Mouse (Mus musculus): Measurements from ENCODE around the gene Gm20388. TPM values are rescaled to one million over a fixed set of nuclear protein-coding genes. Genes with fewer than 3 reads are reported as not detected.
A peak's percentile ranks its signal among the peaks of the same experiment; 100 is the strongest.

Gene Gm20388
- polyA plus RNA-seq, 1 experiment from 2014 or later = not detected

DNA sequence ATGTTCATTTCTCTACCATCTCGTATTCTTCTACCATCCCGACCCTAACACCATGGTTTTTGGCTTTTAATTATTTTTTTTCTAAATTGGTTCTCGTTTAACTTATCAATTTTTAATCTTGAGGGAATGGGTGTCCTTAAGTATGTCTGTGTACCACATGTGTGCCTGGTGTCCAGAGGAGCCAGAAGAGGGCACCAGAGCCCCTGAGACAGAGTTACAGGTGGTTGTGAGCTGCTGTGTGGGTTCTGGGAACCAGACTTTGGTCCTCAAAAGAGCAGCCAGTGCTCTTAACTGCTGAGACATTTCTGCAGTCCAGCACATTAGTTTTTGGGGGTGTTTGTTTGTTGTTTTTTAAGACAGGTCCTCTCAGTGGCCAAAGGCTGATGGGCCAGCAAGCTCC lies 485.3 kb downstream of the Gm20388 start:
- H3K4me1 ChIP-seq = peaks cover 75% of the 10 kb centered on the region
- 91% methylated on average over 3 of the region's 3 CpGs for WGBS
- H3K4me2 ChIP-seq = no peak overlapping the region
- H3K36me3 ChIP-seq = no peaks in the 10 kb centered on the region
- no peak overlapping the region for H3K9ac ChIP-seq
- H3K27me3 ChIP-seq = no peaks in the 10 kb centered on the region
- no peak for ATAC-seq (ENCODE audit: insufficient number of reproducible peaks, insufficient read depth, low FRiP score, low TSS enrichment, low read depth)
- no peak overlapping the region for H3K4me3 ChIP-seq
- no peaks in the 10 kb centered on the region for H3K9me3 ChIP-seq
- no peak overlapping the region for H3K27ac ChIP-seq

DNA sequence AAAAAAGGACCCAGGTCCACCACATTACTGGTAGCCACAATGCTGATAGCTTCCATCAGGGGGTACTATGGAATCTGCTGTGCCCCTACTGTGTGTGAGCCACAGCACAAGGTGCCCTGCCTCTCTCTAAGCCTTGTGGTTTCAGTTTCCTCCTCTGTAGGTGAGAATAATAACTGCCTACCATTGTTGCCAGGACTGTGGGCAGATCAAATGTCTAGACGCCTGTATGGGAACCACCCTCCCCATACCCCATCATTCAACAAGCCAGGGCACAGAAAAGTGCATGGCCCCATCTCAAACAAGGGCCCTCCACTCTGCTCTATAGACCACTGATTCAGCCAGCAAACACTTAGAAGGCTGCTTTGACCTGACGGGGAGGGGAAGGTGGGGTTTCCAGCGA lies 486.1 kb downstream of the Gm20388 start:
- peak overlapping the region; percentile 62 for H3K27ac ChIP-seq
- H3K4me2 ChIP-seq = no peak overlapping the region
- no peak overlapping the region for H3K9ac ChIP-seq

GRCm38 (mm10) chr8:120397444-120398411 lies 487.1 kb downstream of the Gm20388 start:
- ATAC-seq (ENCODE audit: insufficient number of reproducible peaks, insufficient read depth, low FRiP score, low TSS enrichment, low read depth) = no peak
- H3K4me1 ChIP-seq = peaks cover 62% of the 10 kb centered on the region
- WGBS = 27% methylated on average over 15 of the region's 15 CpGs

More for the DNA sequence above, 486.1 kb downstream of the Gm20388 start:
- Histone ChIP-seq H3K27me3 (no peaks in the 10 kb centered on the region), H3K36me3 (no peaks in the 10 kb centered on the region), H3K4me1 (peaks cover 66% of the 10 kb centered on the region), H3K9me3 (no peaks in the 10 kb centered on the region), H3K4me3 (no peak overlapping the region)
- 26% methylated on average over 3 of the region's 3 CpGs for WGBS
- no peak for ATAC-seq (ENCODE audit: insufficient number of reproducible peaks, insufficient read depth, low FRiP score, low TSS enrichment, low read depth)

GRCm38 (mm10) chr8:120399212-120399934 lies 488.7 kb downstream of the Gm20388 start:
- Histone ChIP-seq H3K36me3 (no peaks in the 10 kb centered on the region), H3K27ac (0 out of 2 replicates have a peak overlapping the region, but pooled peaks have one; percentile 8), H3K9me3 (no peaks in the 10 kb centered on the region), H3K27me3 (no peaks in the 10 kb centered on the region), H3K9ac (0 out of 2 replicates have a peak overlapping the region, but pooled peaks have one; percentile 40), H3K4me3 (no peak overlapping the region), H3K4me2 (peak overlapping the region; percentile 22), H3K4me1 (peaks cover 48% of the 10 kb centered on the region)
- no peak for ATAC-seq (ENCODE audit: insufficient number of reproducible peaks, insufficient read depth, low FRiP score, low TSS enrichment, low read depth)
- 48% methylated on average over 33 of the region's 33 CpGs for WGBS

More at GRCm38 (mm10) chr8:120397444-120398411, 487.1 kb downstream of the Gm20388 start:
- H3K4me3 ChIP-seq = no peak overlapping the region
- peak overlapping the region; percentile 35 for H3K4me2 ChIP-seq
- H3K36me3 ChIP-seq = no peaks in the 10 kb centered on the region
- peak overlapping the region; percentile 62 for H3K27ac ChIP-seq
- H3K27me3 ChIP-seq = no peaks in the 10 kb centered on the region
- H3K9me3 ChIP-seq = no peaks in the 10 kb centered on the region
- H3K9ac ChIP-seq = peak overlapping the region; percentile 12; the same call in 1 of the 2 replicates

GRCm38 (mm10) chr8:120401216-120401615 lies 490.6 kb downstream of the Gm20388 start:
- H3K36me3 ChIP-seq = no peaks in the 10 kb centered on the region
- no peak overlapping the region for H3K4me2 ChIP-seq
- H3K9me3 ChIP-seq = no peaks in the 10 kb centered on the region
- no peaks in the 10 kb centered on the region for H3K27me3 ChIP-seq
- no peak for ATAC-seq (ENCODE audit: insufficient number of reproducible peaks, insufficient read depth, low FRiP score, low TSS enrichment, low read depth)
- 87% methylated on average over 2 of the region's 2 CpGs for WGBS
- H3K27ac ChIP-seq = no peak overlapping the region
- peaks cover 44% of the 10 kb centered on the region for H3K4me1 ChIP-seq
- H3K4me3 ChIP-seq = no peak overlapping the region
- no peak overlapping the region for H3K9ac ChIP-seq

GRCm38 (mm10) chr8:120401712-120402111 lies 491.1 kb downstream of the Gm20388 start:
- WGBS = 80% methylated on average over 7 of the region's 7 CpGs
- no peak overlapping the region for H3K4me2 ChIP-seq
- H3K27ac ChIP-seq = no peak overlapping the region
- H3K4me1 ChIP-seq = peaks cover 43% of the 10 kb centered on the region
- H3K9me3 ChIP-seq = no peaks in the 10 kb centered on the region
- H3K36me3 ChIP-seq = no peaks in the 10 kb centered on the region
- no peak overlapping the region for H3K9ac ChIP-seq
- no peak overlapping the region for H3K4me3 ChIP-seq
- no peaks in the 10 kb centered on the region for H3K27me3 ChIP-seq
- no peak for ATAC-seq (ENCODE audit: insufficient number of reproducible peaks, insufficient read depth, low FRiP score, low TSS enrichment, low read depth)

DNA sequence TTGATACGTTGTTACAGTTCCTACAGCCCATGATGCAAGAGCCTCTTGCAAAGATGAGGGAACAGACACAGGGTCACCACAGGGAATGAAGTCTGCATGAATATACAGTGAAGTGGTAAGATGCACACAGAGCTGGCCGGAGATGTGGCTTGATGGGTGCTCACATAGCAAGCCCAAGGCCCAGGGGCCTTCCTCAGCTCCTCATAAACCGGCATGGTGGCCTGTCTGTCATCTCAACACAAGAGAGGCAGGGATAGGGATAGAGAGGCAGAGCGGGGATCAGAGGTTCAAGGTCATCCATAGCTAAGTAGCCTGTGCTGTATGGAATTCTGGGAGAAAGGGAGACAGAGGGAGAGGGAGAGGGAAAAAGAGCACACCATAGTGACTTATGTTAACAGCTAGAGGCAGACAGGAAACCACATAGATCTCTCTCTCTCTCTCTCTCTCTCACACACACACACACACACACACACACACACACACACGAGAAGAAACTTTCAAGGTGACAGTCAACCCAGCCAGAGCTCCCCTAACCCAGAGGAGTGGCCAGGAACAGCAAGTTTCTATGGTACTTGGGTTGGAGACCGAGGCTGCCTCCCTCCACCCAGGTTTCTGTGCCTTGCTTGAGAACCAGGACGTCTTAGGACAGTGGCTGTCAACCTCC lies 493.1 kb downstream of the Gm20388 start:
- H3K27me3 ChIP-seq = no peaks in the 10 kb centered on the region
- no peak overlapping the region for H3K27ac ChIP-seq
- H3K4me2 ChIP-seq = no peak overlapping the region
- ATAC-seq (ENCODE audit: insufficient number of reproducible peaks, insufficient read depth, low FRiP score, low TSS enrichment, low read depth) = no peak
- no peaks in the 10 kb centered on the region for H3K36me3 ChIP-seq
- no peak overlapping the region for H3K9ac ChIP-seq
- 77% methylated on average over 7 of the region's 7 CpGs for WGBS
- H3K4me1 ChIP-seq = peaks cover 42% of the 10 kb centered on the region
- H3K9me3 ChIP-seq = no peaks in the 10 kb centered on the region
- H3K4me3 ChIP-seq = no peak overlapping the region

DNA sequence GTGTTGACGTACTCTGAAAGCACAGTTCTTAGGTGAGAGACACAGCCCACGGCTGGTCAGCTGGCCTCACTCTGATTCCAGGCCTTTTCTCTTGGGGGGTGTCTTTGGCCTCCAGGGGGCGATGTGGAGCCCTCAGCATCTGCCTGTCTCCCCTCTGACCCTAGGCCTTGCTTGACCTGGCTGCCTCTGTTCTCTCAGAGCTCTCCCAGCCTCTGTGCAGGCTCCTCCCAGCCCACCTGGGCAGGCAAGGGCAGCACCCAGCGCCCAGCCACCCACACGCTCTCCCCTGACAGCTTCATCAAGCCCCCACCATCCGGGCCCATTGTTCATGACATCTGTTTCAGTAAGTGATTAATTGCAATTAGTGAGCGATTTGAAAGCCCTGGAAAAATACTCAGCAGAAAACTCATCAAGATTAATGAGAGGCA lies 494.0 kb downstream of the Gm20388 start:
- no peak overlapping the region for H3K9ac ChIP-seq
- no peak overlapping the region for H3K27ac ChIP-seq
- no peak overlapping the region for H3K4me2 ChIP-seq
- no peaks in the 10 kb centered on the region for H3K36me3 ChIP-seq
- no peak for ATAC-seq (ENCODE audit: insufficient number of reproducible peaks, insufficient read depth, low FRiP score, low TSS enrichment, low read depth)
- no peak overlapping the region for H3K4me3 ChIP-seq
- H3K27me3 ChIP-seq = no peaks in the 10 kb centered on the region
- H3K4me1 ChIP-seq = peaks cover 42% of the 10 kb centered on the region
- WGBS = 57% methylated on average over 7 of the region's 7 CpGs
- H3K9me3 ChIP-seq = no peaks in the 10 kb centered on the region

GRCm38 (mm10) chr8:120406008-120406632 lies 495.5 kb downstream of the Gm20388 start:
- H3K4me1 ChIP-seq = peaks cover 45% of the 10 kb centered on the region
- H3K9ac ChIP-seq = no peak overlapping the region
- H3K27ac ChIP-seq = no peak overlapping the region
- H3K27me3 ChIP-seq = no peaks in the 10 kb centered on the region
- no peak overlapping the region for H3K4me3 ChIP-seq
- 87% methylated on average over 12 of the region's 12 CpGs for WGBS
- no peak for ATAC-seq (ENCODE audit: insufficient number of reproducible peaks, insufficient read depth, low FRiP score, low TSS enrichment, low read depth)
- no peaks in the 10 kb centered on the region for H3K9me3 ChIP-seq
- no peak overlapping the region for H3K4me2 ChIP-seq
- no peaks in the 10 kb centered on the region for H3K36me3 ChIP-seq

DNA sequence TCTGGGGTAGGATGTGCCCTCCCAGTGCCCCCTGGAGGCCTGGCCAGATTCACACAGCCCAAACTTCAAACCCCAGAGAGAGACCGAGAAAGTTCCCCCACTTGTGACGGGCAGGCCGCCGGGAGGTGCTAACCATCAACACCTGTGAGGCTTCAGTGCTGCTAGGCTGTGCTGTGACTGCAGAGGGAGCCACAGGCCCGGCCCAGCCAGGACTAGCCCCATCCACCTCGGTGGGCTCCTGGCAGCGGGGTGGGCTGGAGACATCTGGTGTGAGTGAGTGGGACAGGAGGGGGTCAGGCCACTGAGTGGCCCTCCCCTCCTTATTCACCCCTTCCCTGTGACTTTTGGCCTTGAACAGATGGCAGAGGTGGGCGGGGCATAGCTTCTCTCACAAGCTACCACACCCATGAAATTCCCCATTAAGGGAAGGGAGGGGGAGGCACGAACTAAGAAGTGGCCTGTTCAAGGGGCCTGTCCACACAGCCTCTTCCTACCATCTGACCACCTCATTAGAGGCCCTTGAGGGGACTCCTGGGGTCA lies 497.1 kb downstream of the Gm20388 start:
- no peak overlapping the region for H3K9ac ChIP-seq
- H3K4me2 ChIP-seq = no peak overlapping the region
- H3K27ac ChIP-seq = peak overlapping the region; percentile 36; the same call in 1 of the 2 replicates
- peaks cover 52% of the 10 kb centered on the region for H3K4me1 ChIP-seq
- no peaks in the 10 kb centered on the region for H3K36me3 ChIP-seq
- H3K4me3 ChIP-seq = no peak overlapping the region
- H3K27me3 ChIP-seq = no peaks in the 10 kb centered on the region
- no peak for ATAC-seq (ENCODE audit: insufficient number of reproducible peaks, insufficient read depth, low FRiP score, low TSS enrichment, low read depth)
- WGBS = 7% methylated on average over 9 of the region's 9 CpGs
- no peaks in the 10 kb centered on the region for H3K9me3 ChIP-seq
